Mouse (Mus musculus) spleen, adult 2 months (tissue): Measurements from ENCODE around the gene Raver2.

Experiments
- CTCF ChIP-seq: fragments of 200-500 bp; IDR thresholded peaks from 2 replicates; pipeline ENCODE4 v1.5.1; 2011; ENCODE audit warnings: mild to moderate bottlenecking, inconsistent platforms; ENCODE audit not compliant: insufficient read depth, insufficient read length, insufficient replicate concordance; ENCODE audit errors: extremely low read depth
- POLR2A ChIP-seq: fragments of 200-500 bp; IDR thresholded peaks from 2 replicates; pipeline ENCODE4 v1.6.1; 2011; ENCODE audit warnings: low read depth, low read length, inconsistent platforms

DNA sequence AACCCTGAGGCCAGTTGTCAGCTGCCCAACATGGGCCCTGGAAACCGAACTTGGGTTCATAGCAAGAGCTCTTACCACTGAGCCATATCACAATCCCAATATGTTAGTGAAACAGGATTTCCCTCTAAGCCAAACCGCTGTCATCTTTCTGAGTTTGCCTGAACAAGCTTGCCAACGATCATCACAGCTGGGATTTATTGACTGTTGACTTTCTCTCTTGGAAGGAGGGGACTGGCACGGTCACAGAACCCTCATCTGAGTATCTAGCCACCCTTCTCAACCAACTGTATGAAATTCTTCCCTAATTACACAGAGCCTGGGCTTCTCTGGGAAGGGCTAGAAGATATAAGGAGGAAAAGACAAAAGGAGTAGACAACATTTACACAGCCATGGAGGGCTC lies 22.2 kb upstream of the Raver2 start:
- no peak for TF ChIP-seq CTCF
- TF ChIP-seq POLR2A = no peak
